Comparison of ENCODE assay signal across 14 mouse cellular contexts in genomic region chr15:73933111-73933536, GRCm38 (mm10).
DNase-seq lines count a peak whose midpoint lies in the region; ATAC-seq lines count a peak whose summit lies in the region.
"Had no signal": no experiment of that assay in that cellular context is flagged by ENCODE, and none has a peak within 500 bp of the region (broad histone marks: within the 10 kb centered on the region; RNA-seq: fewer than 3 reads in every experiment).

No protein-coding gene starts in this region.

- peaks cover 11% of the 10 kb centered on the region for H3K4me1 ChIP-seq in forebrain, embryonic 16.5 days (replicated peaks; ENCODE audit: control insufficient read depth, insufficient read depth, low read length)
- peaks cover 17% of the 10 kb centered on the region for H3K4me1 ChIP-seq in midbrain, embryonic 13.5 days (replicated peaks)
- H3K4me1 ChIP-seq: liver, embryonic 13.5 days had no signal

- no peak overlapping the region for H3K9ac ChIP-seq in forebrain, embryonic 16.5 days (replicated peaks; ENCODE audit: low read depth, low read length)
- H3K9ac ChIP-seq in midbrain, embryonic 13.5 days (replicated peaks), result no peak overlapping the region
- H3K9ac ChIP-seq: liver, embryonic 13.5 days had no signal

- 17% methylated on average over 6 of the region's 6 CpGs for WGBS in forebrain, embryonic 16.5 days
- WGBS in midbrain, embryonic 13.5 days, result 39% methylated on average over 6 of the region's 6 CpGs

- H3K27me3 ChIP-seq in forebrain, embryonic 16.5 days (replicated peaks; ENCODE audit: control insufficient read depth, insufficient read depth, low read length), result no peaks in the 10 kb centered on the region
- H3K27me3 ChIP-seq in midbrain, embryonic 13.5 days, result no peaks in the 10 kb centered on the region
- H3K27me3 ChIP-seq: liver, embryonic 13.5 days had no signal

- H3K4me2 ChIP-seq in forebrain, embryonic 16.5 days (ENCODE audit: low read length), result no peak overlapping the region
- H3K4me2 ChIP-seq in midbrain, embryonic 13.5 days (replicated peaks), result no peak overlapping the region
- H3K4me2 ChIP-seq: liver, embryonic 13.5 days had no signal

- no peak overlapping the region for H3K27ac ChIP-seq in forebrain, embryonic 16.5 days (ENCODE audit: low read length)
- no peak overlapping the region for H3K27ac ChIP-seq in midbrain, embryonic 13.5 days
- H3K27ac ChIP-seq: heart, adult 2 months; liver, embryonic 13.5 days had no signal

- ATAC-seq in forebrain, embryonic 16.5 days, result peak; percentile 89
- ATAC-seq in midbrain, embryonic 13.5 days, result peak; percentile 53; the same call in 1 of the 2 replicates
- ATAC-seq: CD4-positive, CD25-positive, alpha-beta regulatory T cell, adult 4 months had no signal

- DNase-seq in testis, postnatal 14 days (ENCODE audit: low spot score), result peak; percentile 22
- no peak for DNase-seq in testis, postnatal 10 days (ENCODE audit: low spot score)
- no peak for DNase-seq in adipocyte (ENCODE audit: low spot score)
- no peak for DNase-seq in kidney, postnatal 25 days
- DNase-seq in lung, postnatal 14 days, result no peak
- DNase-seq: cerebellum, adult 9-11 months; heart, adult 2 months; kidney, adult 18-20 months; left cerebral cortex, postnatal 4 days; liver, embryonic 13.5 days; thymus, postnatal 36 days had no signal

- no peaks in the 10 kb centered on the region for H3K36me3 ChIP-seq in forebrain, embryonic 16.5 days (ENCODE audit: control insufficient read depth, insufficient read depth)
- no peaks in the 10 kb centered on the region for H3K36me3 ChIP-seq in midbrain, embryonic 13.5 days
- H3K36me3 ChIP-seq: liver, embryonic 13.5 days had no signal

- no peaks in the 10 kb centered on the region for H3K9me3 ChIP-seq in forebrain, embryonic 16.5 days (ENCODE audit: control insufficient read depth, low read length)
- H3K9me3 ChIP-seq in midbrain, embryonic 13.5 days, result no peaks in the 10 kb centered on the region
- H3K9me3 ChIP-seq: liver, embryonic 13.5 days had no signal

- no peak overlapping the region for H3K4me3 ChIP-seq in forebrain, embryonic 16.5 days (replicated peaks; ENCODE audit: low read length)
- H3K4me3 ChIP-seq in midbrain, embryonic 13.5 days (replicated peaks), result no peak overlapping the region
- H3K4me3 ChIP-seq: heart, adult 2 months; liver, embryonic 13.5 days had no signal
